Mouse (Mus musculus): ENCODE data around the gene Htra3.

Gene Htra3

DNA sequence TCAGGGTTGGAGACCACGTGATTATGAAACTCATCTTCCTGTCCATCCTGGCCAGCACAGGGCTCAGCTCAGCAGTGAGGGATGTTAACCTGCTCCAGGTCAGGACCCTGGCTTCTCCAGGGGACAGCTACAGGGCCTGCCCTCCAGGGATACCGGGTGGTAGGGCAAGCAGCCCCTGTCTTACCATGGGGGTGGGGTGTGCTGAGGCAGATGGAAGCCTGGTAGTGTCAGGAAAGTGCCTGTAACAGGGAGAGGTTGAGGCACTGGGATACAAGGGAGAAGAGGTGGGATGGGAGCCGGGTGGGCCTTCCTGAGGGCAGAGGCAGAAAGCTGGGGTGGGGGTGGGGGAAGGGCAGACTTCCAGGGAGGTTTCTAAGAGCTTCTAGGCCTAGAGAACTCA lies 27.3 kb downstream of the Htra3 start:
- DNase-seq = no peak

DNA sequence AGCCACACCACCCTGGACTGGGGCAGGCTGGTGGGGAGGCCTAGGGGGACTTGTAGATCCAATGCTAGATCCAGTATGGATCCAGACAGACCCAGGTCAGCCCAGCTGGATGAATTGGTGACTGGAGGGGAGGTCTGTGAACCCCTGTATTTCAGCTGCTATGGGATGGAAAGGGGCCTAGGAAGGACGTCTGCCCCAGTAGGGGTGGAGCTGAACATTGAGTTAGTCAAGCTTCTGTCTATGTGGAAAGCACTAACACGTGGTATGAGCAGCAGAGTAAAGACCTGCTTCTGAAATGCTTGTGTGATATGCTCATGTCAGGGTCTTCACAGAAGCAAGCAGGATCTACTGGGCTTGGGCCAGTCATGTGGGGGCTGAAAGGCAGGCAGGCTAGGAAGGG lies 31.4 kb downstream of the Htra3 start:
- no peak for DNase-seq

DNA sequence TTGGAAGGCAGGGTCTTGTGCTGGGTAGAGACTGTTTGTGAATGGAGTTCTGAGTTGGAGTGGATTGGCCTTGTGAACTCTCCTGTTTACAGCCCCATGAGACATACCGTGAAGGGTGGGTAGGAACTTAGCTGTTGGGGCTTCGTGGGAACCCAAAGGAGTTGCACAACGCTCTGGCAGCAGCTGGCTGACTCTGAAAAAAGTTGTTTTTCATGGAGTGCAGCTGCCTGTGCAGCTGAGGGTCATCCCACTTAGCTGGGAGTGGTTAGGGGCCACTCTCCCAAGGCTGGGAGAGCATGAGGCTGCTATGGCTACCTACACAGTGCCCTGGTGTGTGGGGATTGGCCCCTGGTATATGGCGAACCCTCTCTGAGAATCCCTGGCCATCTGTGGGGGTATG lies 32.0 kb downstream of the Htra3 start:
- DNase-seq = no peak

DNA sequence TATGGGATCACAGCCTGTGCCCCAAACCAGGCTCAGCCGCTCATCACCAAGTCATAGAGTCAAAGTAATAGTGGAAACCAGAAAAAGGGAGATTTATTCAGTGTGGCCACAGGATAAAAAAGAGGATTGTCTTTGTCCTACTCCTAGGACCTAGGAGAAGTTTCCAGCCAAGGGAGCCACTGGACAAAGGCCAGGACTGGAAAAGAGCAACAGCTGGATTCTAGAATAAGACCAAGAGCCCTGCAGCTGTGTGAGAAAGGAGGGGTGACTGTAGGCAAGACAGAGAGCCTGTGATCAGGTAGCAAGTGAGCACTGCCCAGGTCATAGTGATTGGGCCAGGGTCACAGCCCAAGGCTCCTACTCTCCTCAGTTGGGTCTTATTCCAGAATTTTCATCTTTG lies 32.7 kb downstream of the Htra3 start:
- no peak for DNase-seq

DNA sequence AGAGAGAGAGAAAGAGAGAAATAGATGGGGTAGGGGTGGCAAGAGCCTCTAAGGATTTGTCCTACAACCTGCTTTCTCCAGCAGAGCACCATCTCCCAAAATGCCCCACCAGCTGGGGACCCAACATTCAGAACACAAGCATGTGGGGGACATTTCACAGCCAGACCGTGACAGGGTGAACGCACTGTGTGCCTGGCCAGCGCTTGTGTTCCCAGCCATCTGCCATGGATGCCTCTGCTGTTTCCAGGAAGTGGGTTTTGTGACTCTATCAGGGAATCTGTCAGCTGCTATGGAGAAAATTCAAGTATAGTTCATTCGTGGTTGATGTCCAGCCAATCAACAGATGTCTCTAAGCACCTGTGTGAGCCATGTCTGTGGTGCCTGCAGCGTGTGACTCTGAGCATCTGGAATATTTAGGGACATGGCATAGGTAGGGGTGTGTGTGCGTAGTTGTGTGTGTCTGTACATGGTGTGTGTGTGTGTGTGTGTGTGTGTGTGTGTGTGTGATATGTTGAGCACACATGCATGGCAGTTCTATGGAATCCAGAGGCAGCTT lies 33.6 kb downstream of the Htra3 start:
- DNase-seq = no peak

DNA sequence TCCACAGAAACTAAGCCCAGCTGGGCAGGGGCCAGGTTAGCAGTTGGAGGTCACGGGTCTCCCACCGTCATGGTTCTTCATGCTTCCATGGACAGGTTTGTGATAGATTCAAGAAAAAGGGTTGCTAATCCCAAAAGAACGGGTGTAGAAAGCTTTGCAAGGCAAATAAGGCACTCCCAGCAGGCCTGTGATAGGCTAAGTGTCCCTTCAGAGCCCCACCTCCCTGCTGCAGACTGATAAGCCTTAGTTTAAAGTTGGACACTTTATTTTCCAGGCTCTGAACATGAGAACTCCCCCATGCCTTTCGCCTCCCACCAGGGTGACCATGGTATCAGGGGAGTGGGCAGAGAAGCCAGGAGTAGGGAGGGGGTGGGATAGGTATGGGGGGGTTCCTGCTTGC lies 35.5 kb downstream of the Htra3 start:
- DNase-seq = no peak

DNA sequence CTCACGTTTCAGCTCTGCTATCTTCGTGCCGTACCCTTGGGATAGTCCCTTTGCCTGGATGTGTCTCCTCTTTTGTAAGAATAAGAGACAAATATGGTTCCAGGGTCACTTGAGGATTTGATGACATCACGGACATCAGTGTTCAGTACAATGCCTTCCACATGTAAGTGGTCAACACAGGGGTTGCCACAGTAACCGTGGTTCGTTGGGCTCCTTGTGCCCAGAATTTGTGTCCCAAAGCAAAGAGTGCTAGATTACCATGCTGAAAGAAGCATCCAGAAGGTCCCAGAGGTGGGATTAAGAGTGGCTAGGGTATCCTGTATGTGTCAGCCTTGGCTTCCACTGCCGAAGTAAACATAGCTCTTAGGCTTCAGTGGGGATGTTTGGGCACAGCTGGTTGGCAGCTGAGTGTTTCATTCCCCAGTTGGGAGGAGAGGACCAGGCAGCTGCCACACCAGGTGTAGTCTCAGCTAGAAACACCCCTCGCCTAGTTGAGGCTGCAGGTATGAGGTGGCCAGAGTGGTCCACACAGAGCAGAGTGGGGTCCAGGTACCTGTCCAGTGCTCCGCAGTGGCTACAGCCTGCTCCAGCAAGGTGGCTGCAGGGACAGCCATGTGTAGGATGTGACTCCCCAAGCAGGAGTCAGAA lies 36.1 kb downstream of the Htra3 start:
- no peak for DNase-seq

DNA sequence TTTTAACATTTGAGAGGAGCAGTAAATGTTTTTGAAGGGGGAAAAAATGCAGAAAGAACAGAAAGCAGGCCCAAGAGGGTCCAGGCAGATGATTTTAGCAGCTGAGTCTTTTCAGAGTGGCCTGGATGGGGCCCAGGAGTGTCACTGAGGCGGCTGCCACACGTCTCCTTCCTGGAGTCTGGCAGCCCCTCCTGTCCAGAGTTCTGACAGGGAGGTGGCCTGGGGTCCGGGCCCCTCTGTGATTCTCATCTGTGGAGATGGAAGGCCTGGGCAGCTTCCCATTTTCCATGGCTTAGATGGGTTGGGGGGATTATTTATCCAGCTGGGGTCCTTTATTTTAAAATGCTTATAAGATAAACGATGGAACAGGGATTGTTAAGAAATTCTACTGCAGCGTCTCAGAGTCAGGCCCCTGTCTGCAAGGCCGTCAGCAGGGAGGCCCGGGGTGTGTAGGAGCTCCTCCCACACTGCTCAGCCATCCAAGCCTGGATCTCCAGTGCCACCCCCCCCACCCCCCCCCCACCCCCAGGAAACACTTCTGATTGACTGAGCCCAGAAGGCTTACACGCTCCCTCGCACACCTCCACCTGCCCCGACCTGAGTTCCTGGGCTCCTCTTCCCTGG lies 37.5 kb downstream of the Htra3 start:
- no peak for DNase-seq

DNA sequence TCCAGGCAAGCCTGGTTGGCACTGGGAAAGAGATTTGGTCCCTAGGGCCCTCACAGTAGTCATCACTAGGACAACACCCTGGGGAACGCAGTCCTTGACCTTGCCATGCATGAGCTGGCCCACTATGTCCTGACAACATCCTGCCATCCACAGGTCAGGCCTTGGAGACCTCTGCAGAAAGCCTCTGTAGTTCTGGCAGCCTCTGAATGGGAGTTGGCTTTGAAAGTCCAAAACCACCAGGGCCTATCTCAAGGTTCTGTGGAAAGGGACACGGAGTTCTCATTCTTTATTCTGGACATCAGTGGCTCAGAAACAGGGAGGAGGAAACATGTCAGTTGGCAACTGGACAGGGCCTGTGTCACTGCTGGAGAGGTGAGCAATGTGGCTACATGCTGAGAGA lies 43.6 kb downstream of the Htra3 start:
- DNase-seq = no peak

DNA sequence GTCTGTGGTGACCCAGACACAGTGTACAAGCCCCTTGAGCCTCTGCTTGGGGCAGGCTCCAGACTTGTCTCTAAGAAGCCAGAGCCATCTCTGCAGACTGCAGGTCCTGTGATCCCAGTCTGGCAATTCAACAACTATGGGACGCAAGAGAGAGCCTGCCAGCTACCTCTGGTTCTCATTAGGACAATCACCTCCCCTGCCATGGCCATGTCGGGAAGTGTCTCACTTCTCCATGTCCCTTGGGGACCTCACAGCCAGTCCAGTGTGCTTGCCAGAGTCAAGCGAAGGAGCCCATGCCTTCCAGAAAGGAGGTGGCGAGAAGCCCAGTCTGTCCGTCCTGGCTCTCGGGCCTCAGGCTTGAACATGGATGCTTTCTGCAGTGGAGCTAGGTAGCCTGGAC lies 46.7 kb downstream of the Htra3 start:
- no peak for DNase-seq

DNA sequence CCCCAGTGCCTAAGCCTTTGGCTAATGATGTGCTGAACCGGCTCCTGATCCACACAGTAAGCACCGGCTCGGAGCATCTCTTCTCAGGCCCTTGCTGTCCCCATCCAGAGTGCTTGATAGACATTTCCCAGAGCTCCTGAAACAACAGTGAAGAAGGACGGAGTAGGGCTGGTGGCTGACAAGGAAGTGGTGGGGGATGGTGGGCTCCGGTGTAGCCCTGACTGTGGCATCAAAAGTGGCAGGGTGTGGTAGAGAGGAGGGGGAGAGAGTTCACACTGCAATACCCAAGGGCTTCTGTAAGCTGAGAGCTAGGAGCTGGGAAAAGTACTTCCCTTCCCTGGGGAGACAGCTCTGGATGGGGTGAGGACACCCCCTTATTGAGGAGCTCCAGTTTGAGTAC lies 47.8 kb downstream of the Htra3 start:
- no peak for DNase-seq

DNA sequence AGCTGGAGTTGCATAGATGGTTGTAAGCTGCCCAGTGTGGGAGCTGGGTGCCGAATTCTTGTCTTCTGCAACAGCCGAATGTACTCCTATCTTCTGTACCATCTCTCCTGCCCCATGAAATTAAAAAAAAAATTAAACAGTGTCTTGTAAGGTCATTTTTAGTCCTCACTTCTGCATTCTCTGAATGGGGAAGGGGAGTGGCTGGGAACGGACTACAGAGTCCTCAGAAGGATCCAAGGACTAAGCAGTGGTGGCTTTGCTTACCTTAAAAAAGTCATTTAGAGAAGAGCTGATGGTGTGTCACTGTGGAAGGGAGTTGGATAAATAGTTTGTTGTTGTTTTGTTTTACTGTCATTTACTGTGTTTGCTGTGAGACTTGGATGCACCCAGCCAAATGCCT lies 48.4 kb downstream of the Htra3 start:
- DNase-seq = no peak

DNA sequence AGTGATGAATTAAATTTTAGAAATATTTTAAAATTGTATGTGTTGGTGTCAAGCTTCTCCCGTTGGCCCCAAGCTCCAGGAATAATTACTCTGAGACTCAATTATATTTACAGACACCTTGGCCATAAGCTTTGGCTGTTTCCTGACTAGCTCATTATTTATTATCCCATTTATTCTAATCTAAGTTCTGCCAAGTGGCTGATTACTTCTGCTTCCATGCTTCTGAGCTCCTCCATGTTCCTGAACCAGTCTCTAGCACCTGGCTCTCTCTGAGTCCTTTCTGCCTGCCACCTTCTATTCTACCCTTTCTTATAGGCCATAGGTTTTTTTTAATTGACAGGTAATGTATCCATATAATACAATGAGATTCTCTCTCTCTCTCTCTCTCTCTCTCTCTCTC lies 48.9 kb downstream of the Htra3 start:
- no peak for DNase-seq

DNA sequence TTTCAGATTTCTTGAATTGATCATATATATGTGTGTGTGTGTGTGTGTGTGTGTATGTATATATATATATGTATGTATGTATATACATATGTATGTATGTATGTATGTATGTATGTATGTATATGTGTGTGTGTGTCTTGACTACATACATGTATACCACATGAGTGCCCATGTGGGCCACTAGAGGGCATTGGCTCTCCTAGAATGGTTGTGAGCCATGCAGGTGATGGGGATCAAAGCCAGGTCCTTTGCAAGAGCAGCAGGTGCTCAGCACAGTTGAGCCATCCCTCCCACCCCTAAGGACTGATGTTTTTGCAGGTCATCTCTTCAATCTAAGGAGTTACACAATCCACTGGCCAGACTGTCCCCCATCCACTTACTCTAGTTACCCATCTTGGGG lies 50.2 kb downstream of the Htra3 start:
- DNase-seq = no peak

DNA sequence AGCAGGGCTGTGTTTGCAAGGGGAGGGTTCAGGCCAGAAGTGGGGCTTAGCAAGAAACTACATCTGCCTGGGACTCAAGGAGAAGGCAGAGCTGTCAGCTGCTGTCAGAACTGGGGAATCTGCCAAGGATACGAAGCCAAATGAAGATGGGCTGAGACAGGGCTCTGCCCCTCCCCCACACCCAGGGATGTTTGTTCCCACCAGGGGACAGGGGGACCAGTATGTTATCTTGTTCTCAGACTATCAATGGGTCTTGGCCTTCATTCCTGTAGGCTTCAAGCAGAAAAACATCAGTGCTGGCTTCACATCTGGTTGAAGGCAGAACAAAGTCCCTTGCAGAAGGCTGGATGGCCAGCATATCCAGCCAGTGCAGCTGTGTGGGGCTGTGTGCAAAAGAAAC lies 50.9 kb downstream of the Htra3 start:
- DNase-seq = peak in 1 of 2 experiments; percentile 30

DNA sequence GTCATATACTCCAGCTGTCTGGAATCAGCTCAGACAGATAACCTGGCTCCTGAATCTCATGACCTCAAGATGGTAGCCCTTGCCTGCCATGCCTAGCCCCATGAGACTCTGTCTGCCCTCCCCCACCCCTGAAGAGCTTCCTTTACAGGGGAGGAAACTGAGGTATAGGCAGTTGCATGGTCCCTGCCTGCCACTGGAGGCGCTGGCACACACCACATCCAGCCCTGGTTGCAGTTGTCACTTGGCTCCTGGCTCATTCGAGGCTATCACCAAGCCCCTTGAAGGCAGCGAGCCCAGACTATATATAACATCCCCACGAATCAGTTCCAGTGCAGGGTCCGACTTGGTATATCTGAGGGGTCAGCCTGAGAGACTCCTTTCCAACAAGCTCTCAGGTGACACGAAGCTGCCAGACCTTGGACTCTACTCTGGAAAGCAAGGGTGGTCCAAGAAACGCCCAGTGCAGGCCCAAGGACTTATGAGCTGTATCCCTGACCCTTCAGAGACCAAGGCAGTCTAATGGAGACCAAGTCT lies 52.2 kb downstream of the Htra3 start:
- no peak for DNase-seq

DNA sequence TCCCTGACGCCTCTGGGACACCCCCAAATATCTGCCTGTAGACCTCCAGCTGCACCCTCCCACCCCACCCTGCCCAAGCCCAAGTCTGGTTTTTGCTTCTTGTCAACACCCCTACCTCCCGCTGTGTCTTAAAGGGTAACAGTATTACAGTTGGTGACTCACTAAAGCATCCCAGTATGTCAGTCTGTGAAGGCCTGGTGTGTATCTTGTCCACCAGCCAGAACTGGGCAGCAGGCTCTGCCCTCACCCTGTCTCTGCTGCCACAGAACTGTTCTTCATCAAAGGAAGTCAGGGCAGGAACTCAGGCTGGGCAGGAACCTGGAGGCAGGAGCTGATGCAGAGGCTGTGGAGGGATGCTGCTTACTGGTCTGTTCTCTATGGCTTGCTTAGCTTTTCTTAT lies 53.2 kb downstream of the Htra3 start:
- DNase-seq = no peak

DNA sequence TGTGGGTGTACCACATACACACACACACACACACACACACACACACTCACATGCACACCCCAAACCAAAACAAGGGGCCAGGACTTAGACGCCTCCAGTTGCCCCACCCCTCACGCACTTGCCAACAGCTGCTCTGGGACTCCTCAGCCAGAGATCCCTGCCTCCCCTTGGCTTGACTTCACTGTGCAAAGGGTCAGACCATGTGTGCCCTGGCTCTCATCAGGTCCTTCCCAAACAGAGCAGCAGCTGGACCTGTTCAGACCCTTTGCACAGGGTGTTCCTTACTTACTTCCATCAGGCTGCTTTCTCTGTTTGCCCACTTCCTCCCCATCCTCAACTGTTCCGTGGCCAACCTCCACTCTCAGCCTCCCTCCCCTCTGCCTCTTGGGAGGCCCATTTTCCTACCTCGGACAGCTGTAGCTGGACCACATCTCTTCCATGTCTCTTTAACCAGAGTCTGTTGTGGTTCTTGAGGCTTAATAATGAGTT lies 54.8 kb downstream of the Htra3 start:
- no peak for DNase-seq

DNA sequence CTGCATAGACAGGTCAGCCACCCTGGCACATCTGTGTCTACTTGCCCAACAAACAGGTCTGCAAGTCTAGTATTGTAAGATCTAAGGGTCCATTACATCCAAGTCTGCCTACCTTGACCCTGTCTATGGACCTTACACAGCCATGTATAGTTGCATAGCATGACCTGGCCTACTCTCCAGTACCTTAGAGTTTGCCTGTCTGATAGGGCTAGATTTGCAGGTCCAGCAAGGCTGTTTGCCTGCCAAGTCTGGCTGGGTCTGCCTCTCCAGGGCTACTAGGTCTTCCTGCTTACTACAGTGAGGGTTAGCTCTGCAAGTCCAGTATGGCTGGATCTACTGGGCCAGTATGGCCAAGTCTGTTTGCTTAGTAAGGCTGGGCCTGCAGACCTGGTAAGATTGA lies 55.8 kb downstream of the Htra3 start:
- DNase-seq = no peak

DNA sequence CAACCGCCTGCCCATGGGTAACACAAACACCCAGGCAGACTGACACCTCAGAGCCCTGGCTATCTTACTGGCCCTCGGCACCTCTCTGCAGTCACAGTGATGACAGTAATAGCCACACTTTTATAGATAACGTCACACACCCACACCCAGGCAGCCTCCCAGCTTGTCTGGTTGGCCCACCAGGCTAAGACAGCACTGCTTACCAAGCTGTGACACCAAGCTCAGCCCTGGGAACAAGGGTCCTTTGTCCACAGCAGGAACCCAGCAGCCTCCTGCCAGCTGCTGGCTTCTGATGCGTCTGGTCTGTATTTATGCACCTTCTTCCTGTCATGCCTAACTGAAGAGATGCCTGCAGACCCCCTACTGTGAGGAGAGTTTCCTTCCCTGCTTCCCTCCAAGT lies 58.5 kb downstream of the Htra3 start:
- no peak for DNase-seq

DNA sequence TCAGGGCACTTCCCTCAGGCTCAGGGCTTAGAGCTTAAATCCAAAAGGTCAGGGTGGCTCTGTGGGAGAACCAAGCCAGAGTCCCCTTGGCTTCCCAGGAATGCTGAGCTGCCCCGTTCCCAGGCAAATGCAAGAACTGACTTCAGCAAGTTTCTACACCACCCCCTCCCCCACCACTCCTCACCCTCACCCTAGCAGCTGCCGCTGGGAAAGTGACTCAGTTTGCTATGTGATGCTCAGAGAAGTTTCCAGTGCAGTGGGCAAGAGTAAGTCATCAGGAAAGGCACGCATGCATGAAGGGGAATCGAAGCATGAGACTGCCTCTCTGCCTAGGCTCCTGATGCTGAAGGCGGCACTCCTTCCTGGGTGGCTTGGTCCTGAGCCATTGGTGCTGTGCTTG lies 62.6 kb downstream of the Htra3 start:
- DNase-seq = no peak

DNA sequence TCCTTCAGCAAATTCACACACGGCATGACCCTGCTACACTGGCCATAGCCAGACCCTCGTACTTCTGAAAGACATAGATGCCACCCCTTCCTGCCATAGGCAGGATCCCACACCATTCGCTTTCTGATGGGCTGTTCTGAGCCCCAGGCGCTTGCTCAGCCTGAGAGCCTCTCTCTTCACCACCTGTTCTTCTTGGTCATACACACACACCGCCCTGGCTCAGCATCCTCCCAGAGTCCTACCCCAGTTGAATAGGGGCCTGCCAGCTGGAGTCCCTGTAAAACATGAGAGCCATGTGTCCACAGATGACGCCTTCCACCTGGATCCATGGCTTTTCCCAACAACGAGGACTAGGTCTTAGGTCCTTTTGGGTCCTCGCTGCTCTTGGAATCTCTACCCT lies 66.9 kb downstream of the Htra3 start:
- DNase-seq = no peak

DNA sequence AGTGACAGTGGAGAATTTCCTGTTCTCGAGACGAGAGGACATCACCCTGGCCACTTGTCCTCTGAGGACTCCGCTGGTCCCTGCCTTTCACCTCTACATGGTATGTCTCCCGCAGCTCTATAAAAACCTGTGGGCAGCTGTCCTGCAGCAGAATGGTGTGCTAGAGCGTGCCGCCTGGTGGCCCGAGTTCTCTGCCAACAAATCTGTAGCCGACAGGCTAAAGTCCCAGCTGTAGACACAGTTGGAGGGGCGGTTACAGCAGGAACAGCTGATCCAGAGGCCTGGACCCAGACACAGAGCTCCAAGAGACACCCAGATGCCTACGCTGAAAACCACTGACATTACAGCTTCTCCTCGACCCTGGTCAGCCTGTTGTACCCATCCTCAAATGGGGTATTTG lies 67.7 kb downstream of the Htra3 start:
- no peak for DNase-seq

DNA sequence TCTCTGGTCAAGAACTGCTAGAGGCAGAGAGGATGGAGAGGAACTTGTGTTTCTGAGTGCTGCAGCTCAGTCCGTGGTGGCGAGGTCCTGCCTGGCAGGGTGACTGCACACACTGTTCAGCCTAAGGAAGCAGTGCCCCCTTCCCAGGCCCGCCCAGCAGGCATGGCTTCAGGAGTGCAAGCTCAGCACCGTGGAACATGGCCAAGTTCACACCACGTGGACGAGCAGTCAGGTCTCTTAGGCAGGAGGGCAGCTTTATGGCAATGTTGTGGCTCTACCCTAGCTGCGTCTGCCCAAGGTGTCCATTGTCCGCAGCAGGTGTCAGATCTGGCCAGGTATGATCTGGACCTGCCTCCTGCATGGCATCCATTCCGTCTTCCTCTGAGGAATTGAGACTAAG lies 68.4 kb downstream of the Htra3 start:
- DNase-seq = peak in 1 of 2 experiments; percentile 28

DNA sequence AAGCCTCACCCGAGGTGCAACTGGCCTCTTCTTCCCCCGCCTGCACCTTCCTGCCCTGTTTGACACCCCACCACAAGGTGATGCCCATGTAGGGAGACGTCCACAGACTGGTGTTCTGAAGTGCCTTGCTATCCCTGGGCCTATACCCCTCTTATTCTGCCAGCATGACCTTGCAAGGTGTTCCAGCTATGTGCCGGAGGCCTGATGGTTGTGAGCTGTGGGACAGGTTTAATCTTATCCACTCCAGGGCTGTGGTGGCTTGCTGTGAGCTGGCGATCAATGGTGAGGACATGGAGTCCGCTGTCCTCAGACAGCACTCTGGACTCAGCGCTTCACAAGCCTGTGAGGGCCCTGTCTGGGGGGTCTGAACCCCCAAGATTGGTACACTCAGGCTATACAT lies 69.2 kb downstream of the Htra3 start:
- DNase-seq = no peak
